Mouse (Mus musculus): ENCODE measurements around the gene Olig1. TPM values are rescaled to one million over a fixed set of nuclear protein-coding genes. Genes with fewer than 3 reads are reported as not detected.

Gene Olig1
- polyA plus RNA-seq, 1 experiment from 2014 or later, result 1.4 TPM

- H3K36me3 ChIP-seq, result no peaks in the 10 kb centered on the region
- H3K27ac ChIP-seq, result no peak overlapping the region
- 0 out of 2 replicates have a peak, but pooled peaks cover 3% of the 10 kb centered on the region for H3K4me1 ChIP-seq
- peaks cover 87% of the 10 kb centered on the region for H3K27me3 ChIP-seq
- no peak overlapping the region for H3K4me2 ChIP-seq
- no peak overlapping the region for H3K4me3 ChIP-seq
- WGBS, result 89% methylated on average over 7 of the region's 7 CpGs
- no peak for ATAC-seq (ENCODE audit: insufficient number of reproducible peaks, insufficient read depth, low FRiP score, low TSS enrichment, low read depth)
- no peak overlapping the region for H3K9ac ChIP-seq
- no peaks in the 10 kb centered on the region for H3K9me3 ChIP-seq
These were observed 29.8 kb downstream of the Olig1 start for GRCm38 (mm10) chr16:91299412-91299811.

GRCm38 (mm10) chr16:91300641-91301441, 31.3 kb downstream of the Olig1 start:
- H3K27me3 ChIP-seq, result peaks cover 93% of the 10 kb centered on the region
- H3K9me3 ChIP-seq, result no peaks in the 10 kb centered on the region
- no peaks in the 10 kb centered on the region for H3K36me3 ChIP-seq
- peak overlapping the region; percentile 18 for H3K4me2 ChIP-seq
- no peak overlapping the region for H3K4me3 ChIP-seq
- no peak overlapping the region for H3K9ac ChIP-seq
- 0 out of 2 replicates have a peak, but pooled peaks cover 3% of the 10 kb centered on the region for H3K4me1 ChIP-seq
- WGBS, result 35% methylated on average over 16 of the region's 16 CpGs
- no peak for ATAC-seq (ENCODE audit: insufficient number of reproducible peaks, insufficient read depth, low FRiP score, low TSS enrichment, low read depth)
- H3K27ac ChIP-seq, result no peak overlapping the region

GRCm38 (mm10) chr16:91301454-91301853, 31.9 kb downstream of the Olig1 start:
- H3K4me3 ChIP-seq, result no peak overlapping the region
- no peaks in the 10 kb centered on the region for H3K36me3 ChIP-seq
- no peak for ATAC-seq (ENCODE audit: insufficient number of reproducible peaks, insufficient read depth, low FRiP score, low TSS enrichment, low read depth)
- peaks cover 92% of the 10 kb centered on the region for H3K27me3 ChIP-seq
- 44% methylated on average over 18 of the region's 18 CpGs for WGBS
- 0 out of 2 replicates have a peak, but pooled peaks cover 3% of the 10 kb centered on the region for H3K4me1 ChIP-seq
- H3K9ac ChIP-seq, result no peak overlapping the region
- no peaks in the 10 kb centered on the region for H3K9me3 ChIP-seq
- no peak overlapping the region for H3K27ac ChIP-seq
- H3K4me2 ChIP-seq, result peak overlapping the region; percentile 18

GRCm38 (mm10) chr16:91303776-91304709, 34.5 kb downstream of the Olig1 start:
- no peaks in the 10 kb centered on the region for H3K9me3 ChIP-seq
- 47% methylated on average over 26 of the region's 26 CpGs for WGBS
- no peak overlapping the region for H3K4me3 ChIP-seq
- H3K9ac ChIP-seq, result no peak overlapping the region
- H3K4me1 ChIP-seq, result 0 out of 2 replicates have a peak, but pooled peaks cover 3% of the 10 kb centered on the region
- no peak for ATAC-seq (ENCODE audit: insufficient number of reproducible peaks, insufficient read depth, low FRiP score, low TSS enrichment, low read depth)
- H3K27ac ChIP-seq, result no peak overlapping the region
- H3K36me3 ChIP-seq, result no peaks in the 10 kb centered on the region
- peaks cover 86% of the 10 kb centered on the region for H3K27me3 ChIP-seq
- no peak overlapping the region for H3K4me2 ChIP-seq

GRCm38 (mm10) chr16:91305512-91306111, 36.0 kb downstream of the Olig1 start:
- H3K27me3 ChIP-seq, result peaks cover 75% of the 10 kb centered on the region
- no peak overlapping the region for H3K9ac ChIP-seq
- no peak for ATAC-seq (ENCODE audit: insufficient number of reproducible peaks, insufficient read depth, low FRiP score, low TSS enrichment, low read depth)
- 54% methylated on average over 16 of the region's 16 CpGs for WGBS
- H3K36me3 ChIP-seq, result no peaks in the 10 kb centered on the region
- H3K4me1 ChIP-seq, result 0 out of 2 replicates have a peak, but pooled peaks cover 3% of the 10 kb centered on the region
- no peak overlapping the region for H3K4me2 ChIP-seq
- no peaks in the 10 kb centered on the region for H3K9me3 ChIP-seq
- no peak overlapping the region for H3K4me3 ChIP-seq
- no peak overlapping the region for H3K27ac ChIP-seq

GRCm38 (mm10) chr16:91309872-91310271, 40.3 kb downstream of the Olig1 start:
- Histone ChIP-seq H3K4me2 (no peak overlapping the region), H3K4me1 (no peaks in the 10 kb centered on the region; the same call in 1 of the 2 replicates), H3K4me3 (no peak overlapping the region), H3K9ac (no peak overlapping the region), H3K36me3 (no peaks in the 10 kb centered on the region), H3K9me3 (no peaks in the 10 kb centered on the region), H3K27ac (no peak overlapping the region), H3K27me3 (peaks cover 70% of the 10 kb centered on the region)
- WGBS, result 81% methylated on average over 3 of the region's 3 CpGs
- no peak for ATAC-seq (ENCODE audit: insufficient number of reproducible peaks, insufficient read depth, low FRiP score, low TSS enrichment, low read depth)

- H3K4me1 ChIP-seq, result no peaks in the 10 kb centered on the region; the same call in 1 of the 2 replicates
- no peak overlapping the region for H3K4me2 ChIP-seq
- no peak for ATAC-seq (ENCODE audit: insufficient number of reproducible peaks, insufficient read depth, low FRiP score, low TSS enrichment, low read depth)
- peaks cover 60% of the 10 kb centered on the region for H3K27me3 ChIP-seq
- H3K27ac ChIP-seq, result no peak overlapping the region
- no peaks in the 10 kb centered on the region for H3K9me3 ChIP-seq
- 53% methylated on average over 6 of the region's 7 CpGs for WGBS
- no peak overlapping the region for H3K9ac ChIP-seq
- H3K4me3 ChIP-seq, result no peak overlapping the region
- no peaks in the 10 kb centered on the region for H3K36me3 ChIP-seq
These were observed 43.3 kb downstream of the Olig1 start for GRCm38 (mm10) chr16:91312921-91313320.

- Histone ChIP-seq H3K36me3 (no peaks in the 10 kb centered on the region), H3K9me3 (no peaks in the 10 kb centered on the region), H3K4me1 (no peaks in the 10 kb centered on the region; the same call in 1 of the 2 replicates), H3K27ac (no peak overlapping the region), H3K9ac (no peak overlapping the region), H3K4me2 (peak overlapping the region; percentile 39), H3K27me3 (peaks cover 60% of the 10 kb centered on the region), H3K4me3 (0 out of 2 replicates have a peak overlapping the region, but pooled peaks have one; percentile 0)
- no peak for ATAC-seq (ENCODE audit: insufficient number of reproducible peaks, insufficient read depth, low FRiP score, low TSS enrichment, low read depth)
- 7% methylated on average over 19 of the region's 19 CpGs for WGBS
These were observed 44.7 kb downstream of the Olig1 start for GRCm38 (mm10) chr16:91314114-91314775.

- Histone ChIP-seq H3K27me3 (peaks cover 34% of the 10 kb centered on the region), H3K27ac (no peak overlapping the region), H3K4me2 (no peak overlapping the region), H3K4me1 (no peaks in the 10 kb centered on the region), H3K36me3 (no peaks in the 10 kb centered on the region), H3K9ac (no peak overlapping the region), H3K9me3 (no peaks in the 10 kb centered on the region), H3K4me3 (no peak overlapping the region)
- WGBS, result 67% methylated on average over 10 of the region's 10 CpGs
- no peak for ATAC-seq (ENCODE audit: insufficient number of reproducible peaks, insufficient read depth, low FRiP score, low TSS enrichment, low read depth)
These were observed 50.6 kb downstream of the Olig1 start for GRCm38 (mm10) chr16:91320191-91320590.

- H3K9me3 ChIP-seq, result no peaks in the 10 kb centered on the region
- H3K4me3 ChIP-seq, result no peak overlapping the region
- H3K4me1 ChIP-seq, result no peaks in the 10 kb centered on the region
- no peak overlapping the region for H3K9ac ChIP-seq
- peaks cover 30% of the 10 kb centered on the region for H3K27me3 ChIP-seq
- no peak for ATAC-seq (ENCODE audit: insufficient number of reproducible peaks, insufficient read depth, low FRiP score, low TSS enrichment, low read depth)
- H3K36me3 ChIP-seq, result no peaks in the 10 kb centered on the region
- H3K27ac ChIP-seq, result no peak overlapping the region
- 71% methylated on average over 15 of the region's 15 CpGs for WGBS
- no peak overlapping the region for H3K4me2 ChIP-seq
These were observed 51.0 kb downstream of the Olig1 start for GRCm38 (mm10) chr16:91320608-91321007.
